In the genomic region with DNA sequence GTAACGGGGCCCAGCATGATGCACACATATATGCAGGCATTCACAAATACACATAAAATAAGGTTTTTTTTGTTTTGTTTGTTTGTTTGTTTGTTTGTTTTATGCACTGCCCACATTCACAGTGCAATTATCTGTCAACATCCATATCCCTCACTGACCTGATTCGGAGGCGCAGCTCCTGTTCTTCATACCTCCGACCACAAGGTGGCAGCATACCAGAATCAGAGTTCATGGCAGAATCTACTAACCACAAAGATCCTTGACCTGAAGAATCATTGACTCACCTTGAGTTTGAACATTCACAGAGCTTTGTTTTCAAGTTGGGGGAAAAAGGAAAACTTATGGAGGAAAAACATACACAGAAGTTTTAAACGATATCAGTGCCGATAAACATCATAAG, we compare ENCODE assay signal across 11 mouse cellular contexts.
DNase-seq lines count a peak whose midpoint lies in the region; ATAC-seq and TF ChIP-seq lines count a peak whose summit lies in the region.
"Had no signal": no experiment of that assay in that cellular context is flagged by ENCODE, and none has a peak within 500 bp of the region (broad histone marks: within the 10 kb centered on the region; RNA-seq: fewer than 3 reads in every experiment).

No protein-coding gene starts in this region.

- H3K4me1 ChIP-seq in kidney, postnatal 0 days (replicated peaks; ENCODE audit: insufficient read depth, low read length): no peaks in the 10 kb centered on the region
- H3K4me1 ChIP-seq: liver, embryonic 15.5 days had no signal

- H3K27ac ChIP-seq in kidney, postnatal 0 days: no peak overlapping the region
- H3K27ac ChIP-seq: liver, embryonic 15.5 days had no signal

- H3K9ac ChIP-seq in kidney, postnatal 0 days (ENCODE audit: low read depth, low read length): no peak overlapping the region
- H3K9ac ChIP-seq: liver, embryonic 15.5 days had no signal

- in situ Hi-C loops in Patski (cut with MboI; ENCODE audit: low pct_unique_long_range_greater_than_20kb): no loop called here

- no peak overlapping the region for H3K4me2 ChIP-seq in kidney, postnatal 0 days (ENCODE audit: low read length)
- H3K4me2 ChIP-seq: liver, embryonic 15.5 days had no signal

- no peak for ATAC-seq in kidney, postnatal 0 days (replicated peaks; ENCODE audit: low FRiP score, low read depth)
- ATAC-seq in Patski: no peak
- ATAC-seq in activated CD4-positive, CD25-positive, alpha-beta regulatory T cell, adult 4 months: no peak

- CTCF ChIA-PET in Patski (lab: Charles Lee): no interaction called here

- intact Hi-C loops in gastrocnemius, postnatal 14 days (cut with DNase I; ENCODE audit: low total_unique reads): no loop called here

- POLR2A ChIA-PET in Patski (lab: Charles Lee): interaction anchor here (0.6 to 0.7 kb wide), 2 partner anchors 14 to 446 kb away, joined by 4 to 6 read pairs; no protein-coding TSS in a partner anchor

- no peak for DNase-seq in kidney, postnatal 0 days (ENCODE audit: low spot score)
- DNase-seq in kidney, adult 18-20 months: no peak
- peak; percentile 18 for DNase-seq in CD4-positive helper T cell, adult 2 months (ENCODE audit: low read depth, low spot score)
- no peak for DNase-seq in Patski (ENCODE audit: low read depth, low spot score)
- DNase-seq in lung, postnatal 10 days: peak; percentile 14
- no peak for DNase-seq in gastrocnemius, postnatal 14 days
- DNase-seq in layer of hippocampus, adult 18-20 months (ENCODE audit: low spot score in 2 of 2): no peak
- DNase-seq: adrenal gland, postnatal 25 days; right cerebral cortex, postnatal 14 days had no signal

- TF ChIP-seq CTCF in kidney, postnatal 0 days (IDR thresholded peaks at IDR 0.05; ENCODE audit: low read depth): peak; percentile 39; the same call in 1 of the 2 replicates
- TF ChIP-seq CTCF in Patski (IDR thresholded peaks at IDR 0.05): peak; percentile 60

- H3K36me3 ChIP-seq in kidney, postnatal 0 days (ENCODE audit: insufficient read depth, low read length): no peaks in the 10 kb centered on the region
- H3K36me3 ChIP-seq: liver, embryonic 15.5 days had no signal

- WGBS in kidney, postnatal 0 days: over 99% methylated on average over 6 of the region's 6 CpGs

- no peak overlapping the region for H3K4me3 ChIP-seq in kidney, postnatal 0 days (replicated peaks; ENCODE audit: low read depth, low read length)
- H3K4me3 ChIP-seq: liver, embryonic 15.5 days had no signal

- H3K9me3 ChIP-seq in kidney, postnatal 0 days (replicated peaks; ENCODE audit: low read length): no peaks in the 10 kb centered on the region
- H3K9me3 ChIP-seq: liver, embryonic 15.5 days had no signal

- no peaks in the 10 kb centered on the region for H3K27me3 ChIP-seq in kidney, postnatal 0 days (ENCODE audit: insufficient read depth, low read length)
- H3K27me3 ChIP-seq in Patski: no peaks in the 10 kb centered on the region
- H3K27me3 ChIP-seq: liver, embryonic 15.5 days had no signal

Comparison
In these comparisons a context has a peak if more than half of its experiments do, and no peak if none do; other contexts are left out.
1. DNase-seq: peak in CD4-positive helper T cell, adult 2 months (single experiment) and lung, postnatal 10 days (single experiment); none in kidney, postnatal 0 days (single experiment), kidney, adult 18-20 months (single experiment), Patski (single experiment), gastrocnemius, postnatal 14 days (single experiment) and layer of hippocampus, adult 18-20 months (0 of 2).